Mouse (Mus musculus): Measurements from ENCODE around the gene Fbh1.

- TF ChIP-seq POLR2A (IDR thresholded peaks at IDR 0.05; ENCODE audit: control insufficient read depth, low read depth, low read length) (no peak), CTCF (IDR thresholded peaks at IDR 0.05; ENCODE audit: control insufficient read depth, insufficient read depth, insufficient replicate concordance, low read depth, low read length) (no peak)
These were observed 58.8 kb downstream of the Fbh1 start for GRCm38 (mm10) chr2:11718573-11718972.
